Mouse (Mus musculus): ENCODE measurements around the gene Vmn1r84.

DNA sequence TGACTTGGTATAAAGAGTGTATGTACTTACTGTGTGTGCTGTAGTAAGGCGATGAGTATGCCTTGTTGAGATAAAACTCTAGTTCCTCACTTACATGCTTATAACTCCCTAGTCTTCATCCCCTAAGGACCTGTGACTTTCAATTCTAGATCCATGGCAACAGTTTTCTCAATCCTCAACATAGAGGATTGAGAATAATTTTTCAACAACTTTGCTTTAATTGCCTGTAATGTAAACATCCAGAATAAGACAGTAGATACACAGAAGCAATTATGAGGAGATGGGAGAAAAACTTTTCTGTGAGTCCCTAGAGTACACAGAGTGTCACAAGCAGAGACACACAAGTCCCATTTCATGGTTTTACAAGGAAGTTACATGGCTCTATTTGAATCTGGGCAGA, at the start of gene Vmn1r84:
- TF ChIP-seq CTCF (IDR thresholded peaks at IDR 0.05; ENCODE audit: control insufficient read depth, insufficient read depth, insufficient read length) (no peak), FOSL1 (IDR thresholded peaks at IDR 0.05; ENCODE audit: insufficient read depth, low read length, poor library complexity, severe bottlenecking) (no peak), CEBPB (IDR thresholded peaks at IDR 0.05; ENCODE audit: low read depth) (no peak), USF1 (IDR thresholded peaks at IDR 0.05; ENCODE audit: low read depth) (no peak), MYOG (IDR thresholded peaks at IDR 0.05; ENCODE audit: control insufficient read depth, extremely low read depth, insufficient read length) (no peak)
